13 mouse cellular contexts compared by ENCODE assay signal in the genomic region with DNA sequence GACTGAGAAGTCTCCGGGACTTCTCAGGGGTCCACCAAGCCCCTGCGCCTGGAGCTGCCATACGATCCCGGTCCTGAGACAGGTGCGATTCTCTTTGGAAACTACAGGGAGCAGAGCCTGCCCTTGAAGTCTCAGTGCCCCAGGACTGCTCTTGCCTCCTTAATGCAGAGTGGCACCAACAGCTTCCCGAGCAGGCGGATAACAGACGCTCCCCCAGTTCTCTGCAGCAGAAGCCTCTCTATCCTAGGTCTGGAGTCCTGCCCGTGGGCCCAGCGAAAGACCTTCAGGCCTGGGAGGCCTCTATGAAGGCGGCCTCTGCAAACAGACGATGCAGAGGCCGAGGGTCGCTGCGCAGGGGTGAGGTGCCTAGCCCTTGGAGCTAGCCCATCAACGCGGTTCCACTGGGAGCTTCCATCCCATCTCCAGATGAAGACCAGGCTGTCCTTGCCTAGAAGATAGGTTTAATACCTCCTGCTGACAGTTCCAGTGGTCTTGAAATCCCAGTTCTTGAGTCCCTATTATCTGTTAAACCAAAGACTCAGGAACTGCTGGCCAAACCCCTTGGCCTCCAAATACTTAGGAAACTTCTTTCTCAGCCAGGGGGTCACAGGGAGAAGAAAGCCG. TPM values are rescaled to one million over a fixed set of nuclear protein-coding genes. Genes with fewer than 3 reads are reported as not detected.
DNase-seq lines count a peak whose midpoint lies in the region; ATAC-seq and TF ChIP-seq lines count a peak whose summit lies in the region.
"Had no signal": no experiment of that assay in that cellular context is flagged by ENCODE, and none has a peak within 500 bp of the region (broad histone marks: within the 10 kb centered on the region; RNA-seq: fewer than 3 reads in every experiment).

No protein-coding gene starts in this region.

- H3K27me3 ChIP-seq in heart, embryonic 13.5 days (replicated peaks), result peaks cover 96% of the 10 kb centered on the region
- H3K27me3 ChIP-seq in E14TG2a.4 (ENCODE audit: insufficient read depth, low read length), result peaks cover 83% of the 10 kb centered on the region
- peaks cover 31% of the 10 kb centered on the region for H3K27me3 ChIP-seq in limb, embryonic 11.5 days (ENCODE audit: control insufficient read depth, insufficient read depth, low read length)

- WGBS in heart, embryonic 13.5 days, result 4% methylated on average over 18 of the region's 18 CpGs
- WGBS in limb, embryonic 11.5 days, result under 1% methylated on average over 18 of the region's 18 CpGs

- no peaks in the 10 kb centered on the region for H3K9me3 ChIP-seq in heart, embryonic 13.5 days
- H3K9me3 ChIP-seq in E14TG2a.4 (ENCODE audit: low read length), result no peaks in the 10 kb centered on the region
- H3K9me3 ChIP-seq in limb, embryonic 11.5 days (ENCODE audit: control insufficient read depth, low read length), result no peaks in the 10 kb centered on the region

- H3K4me2 ChIP-seq in heart, embryonic 13.5 days, result no peak overlapping the region
- peak overlapping the region; percentile 55 for H3K4me2 ChIP-seq in limb, embryonic 11.5 days (ENCODE audit: low read depth, severe bottlenecking)

- no peaks in the 10 kb centered on the region for H3K36me3 ChIP-seq in heart, embryonic 13.5 days
- H3K36me3 ChIP-seq in E14TG2a.4 (ENCODE audit: insufficient read depth, low read length), result peaks cover 12% of the 10 kb centered on the region
- H3K36me3 ChIP-seq in limb, embryonic 11.5 days (ENCODE audit: control insufficient read depth, insufficient read depth, low read length), result no peaks in the 10 kb centered on the region

- peaks cover 20% of the 10 kb centered on the region for H3K4me1 ChIP-seq in heart, embryonic 13.5 days
- peaks cover 54% of the 10 kb centered on the region for H3K4me1 ChIP-seq in E14TG2a.4 (replicated peaks; ENCODE audit: low read depth, low read length)
- H3K4me1 ChIP-seq in limb, embryonic 11.5 days (ENCODE audit: control insufficient read depth, insufficient read depth, low read length), result peaks cover 27% of the 10 kb centered on the region

- TF ChIP-seq POLR2A in brain, embryonic 14.5 days (IDR thresholded peaks at IDR 0.05; ENCODE audit: borderline replicate concordance, extremely low read depth, insufficient read depth, insufficient read length, poor library complexity, severe bottlenecking), result no peak

- H3K4me3 ChIP-seq in heart, embryonic 13.5 days, result peak overlapping the region; percentile 18; the same call in 1 of the 2 replicates
- H3K4me3 ChIP-seq in E14TG2a.4 (replicated peaks; ENCODE audit: low read length), result peak overlapping the region; percentile 66
- peak overlapping the region; percentile 25 for H3K4me3 ChIP-seq in limb, embryonic 11.5 days (ENCODE audit: low read depth, low read length)

- DNase-seq in heart, adult 18-20 months, result no peak
- peak; percentile 29 for DNase-seq in brain, embryonic 14.5 days (ENCODE audit: low read depth)
- DNase-seq in limb, embryonic 11.5 days (ENCODE audit: low spot score), result peak; percentile 69
- no peak for DNase-seq in left cerebral cortex, adult 11 months (ENCODE audit: low spot score)
- DNase-seq in spleen, postnatal 10 days (ENCODE audit: low spot score in 2 of 2), result no peak
- DNase-seq: adrenal gland, postnatal 36 days; kidney, adult 11 months; lung, embryonic 14.5 days; thymus, adult 18-20 months had no signal

- no peak overlapping the region for H3K9ac ChIP-seq in heart, embryonic 13.5 days
- H3K9ac ChIP-seq in limb, embryonic 11.5 days (ENCODE audit: low read length), result peak overlapping the region; percentile 55
- H3K9ac ChIP-seq: lung, embryonic 14.5 days had no signal

- no peak for ATAC-seq in heart, embryonic 13.5 days (ENCODE audit: extremely low read depth, insufficient number of reproducible peaks, low FRiP score, low TSS enrichment)
- ATAC-seq in limb, embryonic 11.5 days (ENCODE audit: insufficient number of reproducible peaks, low FRiP score, low TSS enrichment, low read depth), result no peak; the same call in 1 of the 2 replicates

- TF ChIP-seq CTCF in E14TG2a.4 (conservative IDR thresholded peaks at IDR 0.05; ENCODE audit: low read length), result no peak
- no peak for TF ChIP-seq CTCF in brain, embryonic 14.5 days (IDR thresholded peaks at IDR 0.05; ENCODE audit: borderline replicate concordance, extremely low read depth, insufficient read depth, insufficient read length)

- no peak overlapping the region for H3K27ac ChIP-seq in heart, embryonic 13.5 days (replicated peaks)
- peak overlapping the region; percentile 43; the same call in 1 of the 2 replicates for H3K27ac ChIP-seq in limb, embryonic 11.5 days (replicated peaks; ENCODE audit: low read depth, low read length)

RNA-seq across cellular contexts. Expression of gene Six1, which starts 13.6 kb away (rescaled TPM):
- 0.34 and 0.79 TPM in 2 replicates for polyA plus RNA-seq in heart, embryonic 13.5 days (2015; fragmentation: Nextera tagmentation; extraction: Ambion mirVana)
- 1 to 10 TPM; 1.6 to 2.0 TPM for total RNA-seq in heart, adult 18-20 months (2021)
- 0.53 and 0.94 TPM in 2 replicates for polyA plus RNA-seq in brain, embryonic 14.5 days (2012; rRNA removed)
- 58.5 and 66.4 TPM in 2 replicates for polyA plus RNA-seq in limb, embryonic 11.5 days (2014; fragmentation: Nextera tagmentation; extraction: Ambion mirVana)
- total RNA-seq: layer of hippocampus, postnatal 25 days; MEL had no signal

Comparison
In these comparisons a context has a peak if more than half of its experiments do, and no peak if none do; other contexts are left out.
1. DNase-seq: peak in brain, embryonic 14.5 days (single experiment) and limb, embryonic 11.5 days (single experiment); none in heart, adult 18-20 months (0 of 2), left cerebral cortex, adult 11 months (single experiment) and spleen, postnatal 10 days (0 of 2).
2. RNA of gene Six1, which starts 13.6 kb away (polyA plus RNA-seq): 58.5 to 66.4 TPM in limb, embryonic 11.5 days; 0.53 to 0.94 TPM in brain, embryonic 14.5 days and 0.34 to 0.79 TPM in heart, embryonic 13.5 days; every median in the first group is over 10 times any median in the second.
3. Peak in every context shown above with its lines, with median percentiles within 50 percentile points of each other: H3K4me3 ChIP-seq.